Mouse (Mus musculus): Measurements from ENCODE around the gene Chrna9. TPM values are rescaled to one million over a fixed set of nuclear protein-coding genes. Genes with fewer than 3 reads are reported as not detected.
"Not testable (repeated sequence)": the region's sequence is repeated elsewhere in the genome, so short reads cannot be mapped to it uniquely, and the experiment has no call there.

Gene Chrna9
- polyA plus RNA-seq, 1 experiment from 2014 or later: 0.26 TPM

GRCm38 (mm10) chr5:65958597-65958996 is 23.9 kb downstream of the Chrna9 start:
- 5% methylated on average over 4 of the region's 4 CpGs for WGBS
- no peak for ATAC-seq (ENCODE audit: insufficient number of reproducible peaks, low FRiP score)
- no peak overlapping the region for H3K4me3 ChIP-seq
- H3K27ac ChIP-seq (ENCODE audit: poor library complexity, severe bottlenecking): no peak overlapping the region
- no peak overlapping the region for H3K4me2 ChIP-seq
- H3K4me1 ChIP-seq (replicated peaks): peaks cover 13% of the 10 kb centered on the region
- H3K9me3 ChIP-seq (replicated peaks): no peaks in the 10 kb centered on the region
- H3K9ac ChIP-seq: no peak overlapping the region
- H3K27me3 ChIP-seq (replicated peaks): no peaks in the 10 kb centered on the region
- H3K36me3 ChIP-seq: no peaks in the 10 kb centered on the region

GRCm38 (mm10) chr5:65959893-65960596 is 25.3 kb downstream of the Chrna9 start:
- ATAC-seq (ENCODE audit: insufficient number of reproducible peaks, low FRiP score): no peak
- H3K27me3 ChIP-seq (replicated peaks): no peaks in the 10 kb centered on the region
- H3K4me2 ChIP-seq: no peak overlapping the region
- no peak overlapping the region for H3K4me3 ChIP-seq
- H3K36me3 ChIP-seq: no peaks in the 10 kb centered on the region
- 64% methylated on average over 5 of the region's 5 CpGs for WGBS
- H3K4me1 ChIP-seq (replicated peaks): peaks cover 8% of the 10 kb centered on the region
- H3K27ac ChIP-seq (ENCODE audit: poor library complexity, severe bottlenecking): no peak overlapping the region
- no peak overlapping the region for H3K9ac ChIP-seq
- H3K9me3 ChIP-seq (replicated peaks): no peaks in the 10 kb centered on the region

GRCm38 (mm10) chr5:65960597-65960950 is 25.9 kb downstream of the Chrna9 start:
- Histone ChIP-seq H3K4me3 (no peak overlapping the region), H3K9ac (no peak overlapping the region), H3K36me3 (no peaks in the 10 kb centered on the region), H3K4me1 (replicated peaks) (0 out of 2 replicates have a peak, but pooled peaks cover 4% of the 10 kb centered on the region), H3K9me3 (replicated peaks) (no peaks in the 10 kb centered on the region), H3K27ac (ENCODE audit: poor library complexity, severe bottlenecking) (no peak overlapping the region), H3K27me3 (replicated peaks) (no peaks in the 10 kb centered on the region), H3K4me2 (no peak overlapping the region)
- no peak for ATAC-seq (ENCODE audit: insufficient number of reproducible peaks, low FRiP score)
- WGBS: 82% methylated on average over 11 of the region's 11 CpGs

GRCm38 (mm10) chr5:65963291-65963690 is 28.6 kb downstream of the Chrna9 start:
- Histone ChIP-seq H3K9ac (no peak overlapping the region), H3K27ac (ENCODE audit: poor library complexity, severe bottlenecking) (no peak overlapping the region), H3K9me3 (replicated peaks) (no peaks in the 10 kb centered on the region; the same call in 1 of the 2 replicates), H3K4me1 (replicated peaks) (no peaks in the 10 kb centered on the region), H3K36me3 (no peaks in the 10 kb centered on the region), H3K27me3 (replicated peaks) (peaks cover 3% of the 10 kb centered on the region; the same call in 1 of the 2 replicates), H3K4me3 (no peak overlapping the region), H3K4me2 (no peak overlapping the region)
- ATAC-seq (ENCODE audit: insufficient number of reproducible peaks, low FRiP score): no peak
- WGBS: 83% methylated on average over 5 of the region's 5 CpGs

GRCm38 (mm10) chr5:65965771-65966279 is 31.1 kb downstream of the Chrna9 start:
- Histone ChIP-seq H3K27ac (ENCODE audit: poor library complexity, severe bottlenecking) (no peak overlapping the region), H3K9ac (no peak overlapping the region), H3K4me1 (replicated peaks) (no peaks in the 10 kb centered on the region), H3K4me3 (no peak overlapping the region), H3K27me3 (replicated peaks) (peaks cover 3% of the 10 kb centered on the region; the same call in 1 of the 2 replicates), H3K36me3 (no peaks in the 10 kb centered on the region), H3K4me2 (no peak overlapping the region), H3K9me3 (replicated peaks) (no peaks in the 10 kb centered on the region; the same call in 1 of the 2 replicates)
- 60% methylated on average over 7 of the region's 7 CpGs for WGBS
- ATAC-seq (ENCODE audit: insufficient number of reproducible peaks, low FRiP score): no peak

- H3K27me3 ChIP-seq (replicated peaks): peaks cover 3% of the 10 kb centered on the region; the same call in 1 of the 2 replicates
- H3K36me3 ChIP-seq: no peaks in the 10 kb centered on the region
- H3K4me2 ChIP-seq: no peak overlapping the region
- no peak for ATAC-seq (ENCODE audit: insufficient number of reproducible peaks, low FRiP score)
- no peak overlapping the region for H3K9ac ChIP-seq
- H3K9me3 ChIP-seq (replicated peaks): no peaks in the 10 kb centered on the region; the same call in 1 of the 2 replicates
- H3K4me1 ChIP-seq (replicated peaks): no peaks in the 10 kb centered on the region
- WGBS: 54% methylated on average over 12 of the region's 12 CpGs
- H3K27ac ChIP-seq (ENCODE audit: poor library complexity, severe bottlenecking): no peak overlapping the region
- H3K4me3 ChIP-seq: no peak overlapping the region
These were observed 32.4 kb downstream of the Chrna9 start for GRCm38 (mm10) chr5:65967091-65967490.

GRCm38 (mm10) chr5:65968004-65968403 is 33.3 kb downstream of the Chrna9 start:
- 80% methylated on average over 3 of the region's 3 CpGs for WGBS
- Histone ChIP-seq H3K4me2 (no peak overlapping the region), H3K27me3 (replicated peaks) (peaks cover 3% of the 10 kb centered on the region; the same call in 1 of the 2 replicates)

GRCm38 (mm10) chr5:65973189-65973588 is 38.5 kb downstream of the Chrna9 start:
- H3K9me3 ChIP-seq (replicated peaks): no peaks in the 10 kb centered on the region
- H3K27ac ChIP-seq (ENCODE audit: poor library complexity, severe bottlenecking): no peak overlapping the region
- H3K36me3 ChIP-seq: no peaks in the 10 kb centered on the region
- H3K4me3 ChIP-seq: no peak overlapping the region
- H3K4me2 ChIP-seq: no peak overlapping the region
- no peaks in the 10 kb centered on the region for H3K27me3 ChIP-seq (replicated peaks)
- WGBS: 49% methylated on average over 2 of the region's 2 CpGs
- H3K9ac ChIP-seq: no peak overlapping the region
- H3K4me1 ChIP-seq (replicated peaks): no peaks in the 10 kb centered on the region
- no peak for ATAC-seq (ENCODE audit: insufficient number of reproducible peaks, low FRiP score)

More at GRCm38 (mm10) chr5:65968004-65968403, 33.3 kb downstream of the Chrna9 start:
- Histone ChIP-seq H3K4me1 (replicated peaks) (no peaks in the 10 kb centered on the region), H3K9me3 (replicated peaks) (no peaks in the 10 kb centered on the region; the same call in 1 of the 2 replicates), H3K9ac (no peak overlapping the region), H3K27ac (ENCODE audit: poor library complexity, severe bottlenecking) (no peak overlapping the region), H3K36me3 (no peaks in the 10 kb centered on the region), H3K4me3 (no peak overlapping the region)
- no peak for ATAC-seq (ENCODE audit: insufficient number of reproducible peaks, low FRiP score)

GRCm38 (mm10) chr5:65975731-65976130 is 41.0 kb downstream of the Chrna9 start:
- ATAC-seq (ENCODE audit: insufficient number of reproducible peaks, low FRiP score): no peak
- 90% methylated on average over 13 of the region's 13 CpGs for WGBS

GRCm38 (mm10) chr5:65986426-65986825 is 51.7 kb downstream of the Chrna9 start:
- Histone ChIP-seq H3K27me3 (replicated peaks) (no peaks in the 10 kb centered on the region), H3K4me1 (replicated peaks) (no peaks in the 10 kb centered on the region), H3K9me3 (replicated peaks) (peaks cover 7% of the 10 kb centered on the region; the same call in 1 of the 2 replicates), H3K36me3 (no peaks in the 10 kb centered on the region), H3K27ac (ENCODE audit: poor library complexity, severe bottlenecking) (no peak overlapping the region), H3K4me2 (no peak overlapping the region), H3K4me3 (no peak overlapping the region), H3K9ac (no peak overlapping the region)
- no peak for ATAC-seq (ENCODE audit: insufficient number of reproducible peaks, low FRiP score)
- WGBS: 89% methylated on average over 5 of the region's 5 CpGs

More at GRCm38 (mm10) chr5:65975731-65976130, 41.0 kb downstream of the Chrna9 start:
- Histone ChIP-seq H3K9me3 (replicated peaks) (no peaks in the 10 kb centered on the region), H3K27me3 (replicated peaks) (no peaks in the 10 kb centered on the region), H3K4me3 (no peak overlapping the region), H3K36me3 (no peaks in the 10 kb centered on the region), H3K4me1 (replicated peaks) (no peaks in the 10 kb centered on the region), H3K4me2 (no peak overlapping the region), H3K27ac (ENCODE audit: poor library complexity, severe bottlenecking) (no peak overlapping the region), H3K9ac (no peak overlapping the region)

- H3K4me1 ChIP-seq (replicated peaks); H3K9ac ChIP-seq; ATAC-seq (ENCODE audit: insufficient number of reproducible peaks, low FRiP score); H3K4me2 ChIP-seq; H3K4me3 ChIP-seq; H3K36me3 ChIP-seq; H3K9me3 ChIP-seq (replicated peaks); H3K27ac ChIP-seq (ENCODE audit: poor library complexity, severe bottlenecking); H3K27me3 ChIP-seq (replicated peaks): not testable (repeated sequence)
- WGBS: 57% methylated on average over 3 of the region's 3 CpGs
These were observed 52.3 kb downstream of the Chrna9 start for GRCm38 (mm10) chr5:65987004-65987403.
